Mouse (Mus musculus): Measurements from ENCODE around the gene Cryz.

DNA sequence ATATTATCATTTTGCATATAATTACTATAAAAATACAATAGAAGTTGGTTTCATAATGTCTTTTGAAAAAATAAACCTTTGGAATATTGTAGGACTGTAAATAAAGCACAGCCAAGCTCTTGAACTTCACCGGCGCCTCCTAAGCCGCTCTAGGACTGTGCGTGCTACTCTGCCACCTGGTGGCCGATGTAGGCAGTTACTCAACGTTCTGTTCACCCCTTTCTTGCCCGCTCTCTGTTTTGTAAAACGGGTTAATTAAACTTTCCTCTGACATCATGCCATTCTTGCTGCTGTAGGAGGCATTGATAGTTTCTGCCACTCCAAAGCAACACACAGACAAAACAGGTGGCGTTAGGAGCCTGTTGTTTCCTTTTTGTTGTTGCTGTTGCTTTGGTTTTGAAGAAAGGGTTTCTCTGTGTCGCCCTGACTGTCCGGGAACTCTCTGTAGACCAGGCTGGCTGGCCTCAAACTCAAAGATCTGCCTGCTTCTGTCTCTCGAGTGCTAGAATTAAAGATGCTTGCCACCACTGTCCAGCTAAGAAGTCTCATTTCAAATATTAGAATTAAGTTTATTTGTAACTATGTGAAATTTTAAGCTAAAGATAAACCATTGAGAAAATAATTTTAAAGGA lies 24.1 kb upstream of the Cryz start:
- TF ChIP-seq CTCF (IDR thresholded peaks at IDR 0.05) (peak; percentile 94), EP300 (IDR thresholded peaks at IDR 0.05) (no peak)

All from lung, postnatal 0 days (tissue).